Mouse (Mus musculus) monocyte, adult 5-6 weeks (primary cell): ENCODE data around the gene Gm49336. TPM values are rescaled to one million over a fixed set of nuclear protein-coding genes. Genes with fewer than 3 reads are reported as not detected.

Experiments used
- ATAC-seq: fragments of 153-309, 156-312 bp; replicated peaks from 2 replicates; pipeline ENCODE4 v1.8.0; 2017; ENCODE audit warnings: mild to moderate bottlenecking; ENCODE audit not compliant: low TSS enrichment, insufficient number of reproducible peaks, severe bottlenecking, poor library complexity, low FRiP score
- total RNA-seq: library from RNA; stranded (forward); fragments of 200-1000, 200-491, 200-594 nt; gene quantifications from 3 replicates; pipeline ENCODE4 v1.2.3, GENCODE M21; 2017

Gm49336 gene
- total RNA-seq, 1 experiment from 2014 or later: 55.7 TPM

DNA sequence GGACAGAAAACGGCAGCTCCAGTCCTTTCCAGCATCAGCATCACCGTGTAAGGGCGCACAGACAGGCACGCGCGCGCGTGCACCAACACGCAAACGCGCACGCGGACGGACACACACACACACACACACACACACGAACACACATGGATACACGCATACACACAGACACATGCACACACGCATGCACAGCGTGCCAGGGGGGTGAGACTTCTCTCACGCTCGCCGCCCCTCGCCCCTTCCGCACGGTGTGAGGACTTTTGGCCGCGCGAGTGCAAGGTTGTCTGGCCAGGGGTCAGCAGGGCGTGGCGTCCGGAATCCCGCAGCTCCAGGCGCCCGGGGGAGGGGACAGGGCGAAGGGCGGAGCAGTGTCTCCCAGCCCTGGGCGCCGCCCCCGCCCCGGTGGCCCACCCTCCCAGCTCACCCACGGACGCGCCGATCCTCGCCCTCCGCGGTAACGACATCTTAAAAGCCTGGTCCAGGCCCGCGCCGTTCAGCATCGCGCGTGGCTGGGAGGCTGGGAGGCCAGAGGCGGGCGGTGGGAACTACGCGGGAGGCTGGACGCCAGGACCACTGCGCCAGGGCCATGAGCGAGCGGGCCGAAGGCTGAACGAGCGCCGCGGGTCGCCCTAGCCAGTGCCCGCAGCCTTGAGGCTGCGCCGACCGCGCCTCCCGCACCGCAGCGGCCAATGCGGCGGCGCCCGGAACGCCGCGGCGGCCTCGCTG, 74.3 kb downstream of the Gm49336 start:
- ATAC-seq: no peak

DNA sequence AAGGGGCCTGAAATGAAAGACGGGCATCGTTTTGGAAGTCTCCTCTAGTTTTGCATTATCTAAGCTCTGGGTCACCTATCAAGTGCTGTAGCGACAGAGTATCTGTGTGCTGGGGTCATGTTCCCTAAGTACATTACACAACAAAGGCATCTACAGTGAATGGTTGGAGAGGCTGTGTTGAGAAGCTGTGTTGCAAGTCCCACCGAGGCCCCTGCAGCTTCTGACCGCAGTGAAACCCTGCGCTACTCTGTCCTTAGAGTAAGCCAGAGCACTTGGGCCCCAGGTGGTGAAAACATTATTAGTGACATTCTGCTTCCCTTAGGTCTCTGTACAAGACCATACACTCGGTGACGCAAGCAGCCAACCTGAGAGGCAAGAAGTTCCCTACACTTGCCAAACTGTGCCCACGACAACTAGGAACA, 74.8 kb downstream of the Gm49336 start:
- no peak for ATAC-seq

DNA sequence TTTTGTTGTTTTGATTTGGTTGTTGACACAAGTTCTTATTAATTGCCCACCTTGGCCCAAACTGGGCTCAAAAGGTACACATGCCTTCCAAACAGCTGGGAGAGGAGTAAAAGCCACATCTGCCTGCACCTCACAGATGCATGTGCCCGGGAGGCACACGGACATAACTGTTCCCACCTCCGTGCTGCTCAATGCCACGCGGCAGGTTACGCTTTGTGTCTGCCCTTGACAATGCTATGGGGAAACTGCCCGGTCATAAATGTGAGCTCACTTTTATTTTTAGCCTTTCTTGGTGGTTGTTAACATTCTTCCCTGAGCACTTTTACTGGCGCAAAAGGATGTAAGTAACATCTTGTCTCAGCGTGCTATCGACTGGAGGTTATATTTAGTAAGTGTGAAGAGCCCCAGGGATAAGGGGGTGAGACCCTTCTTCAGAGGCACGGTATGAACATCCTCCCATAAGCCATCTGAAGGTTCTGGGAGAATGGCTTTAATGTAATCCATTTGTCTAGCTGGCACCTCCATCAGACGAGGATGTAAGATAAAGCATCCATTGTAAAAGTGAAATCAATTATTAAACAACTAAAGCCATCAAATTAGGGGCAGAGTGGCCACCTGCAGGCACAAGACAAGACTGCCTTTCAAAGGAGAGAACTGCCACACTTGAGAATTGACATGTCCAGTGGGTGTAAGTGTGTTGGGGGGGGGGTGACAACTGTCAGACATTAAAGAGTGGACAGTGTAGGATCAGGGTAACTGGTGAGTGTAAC, 78.8 kb downstream of the Gm49336 start:
- no peak for ATAC-seq

DNA sequence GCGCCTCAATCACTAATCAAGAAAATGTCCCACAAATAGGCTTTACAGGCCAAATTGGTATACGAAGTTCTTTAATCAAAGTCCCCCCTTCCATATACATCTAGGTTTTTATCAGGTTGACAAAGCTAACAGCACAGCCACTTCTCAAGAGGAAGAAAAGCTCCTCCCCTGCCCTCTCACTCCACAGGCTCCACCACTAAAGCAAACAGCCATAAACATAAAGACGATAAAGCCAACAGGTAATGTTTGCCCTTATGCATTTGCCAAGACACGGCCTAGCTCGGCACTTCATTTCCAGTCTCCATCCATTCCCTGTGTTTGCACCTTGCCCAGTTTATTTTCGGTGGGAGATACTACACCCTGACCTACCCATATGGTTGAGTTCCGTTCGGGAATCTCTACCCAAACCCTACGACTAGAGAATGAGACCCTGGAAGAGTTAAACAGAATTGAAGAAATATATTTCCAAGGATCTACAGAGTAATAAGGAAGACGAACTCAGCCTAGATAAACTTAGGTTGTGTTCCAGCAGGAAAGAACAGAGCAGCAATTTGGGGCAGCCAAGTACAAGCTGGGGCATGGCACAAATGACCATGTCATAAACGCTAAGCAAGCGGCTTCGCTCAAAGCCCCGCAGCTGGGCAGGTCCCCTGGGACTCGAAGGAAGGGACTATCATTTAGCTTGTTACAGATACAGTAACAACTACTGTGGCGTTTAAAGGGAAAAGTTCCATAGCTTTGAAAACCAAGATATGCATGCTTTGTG, 80.3 kb downstream of the Gm49336 start:
- no peak for ATAC-seq

DNA sequence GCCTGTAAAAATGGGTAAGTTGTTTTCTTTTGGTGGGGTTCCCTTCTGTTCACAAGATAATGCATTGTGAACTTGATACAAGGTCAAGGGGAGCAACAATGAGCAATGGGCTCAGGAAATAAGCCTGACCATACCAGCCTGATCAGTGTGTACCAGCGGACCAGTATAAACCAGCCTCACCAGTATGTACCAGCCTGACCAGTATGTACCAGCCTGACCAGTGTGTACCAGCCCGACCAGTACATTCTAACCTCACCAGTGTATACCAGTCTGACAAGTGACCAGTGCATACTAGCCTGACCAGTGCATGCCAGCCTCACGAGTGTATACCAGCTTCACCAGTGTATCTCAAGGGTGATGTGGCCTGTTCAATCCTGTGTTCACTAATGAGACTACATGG, 87.9 kb downstream of the Gm49336 start:
- ATAC-seq: no peak

Other genes with a start within 250 kb of the Gm49336 start
- gene Atp8a2, start 54.3 kb downstream of the Gm49336 start, total RNA-seq: 0.57 to 0.85 TPM (median 0.78 TPM) in 3 replicates
- 0.29 TPM in 1 of 3 replicates, not detected in the others for gene Nupl1, start 76 bp downstream of the Gm49336 start, total RNA-seq
- gene Mtmr6, start 13.7 kb upstream of the Gm49336 start, total RNA-seq: 139 to 192 TPM (median 179 TPM) in 3 replicates
- not detected in 3 replicates for gene Amer2, start 121.8 kb upstream of the Gm49336 start, total RNA-seq